Mouse (Mus musculus) Patski (cell line): ENCODE results near the gene Mrpl34. TPM values are rescaled to one million over a fixed set of nuclear protein-coding genes. Genes with fewer than 3 reads are reported as not detected.
A peak's percentile ranks its signal among the peaks of the same experiment; 100 is the strongest.
"Not testable (repeated sequence)": the region's sequence is repeated elsewhere in the genome, so short reads cannot be mapped to it uniquely, and the experiment has no call there.

ENCODE experiments used
- ATAC-seq: fragments of 100-300 bp; one replicate; pipeline ENCODE4 v1.8.0; 2021
- CTCF ChIA-PET: fragments of 350-600 bp; sonication (Branson Sonifier 250); formaldehyde crosslinking; loops from one replicate; lab custom pipeline; 2022; ENCODE audit warnings: inconsistent platforms; lab: Charles Lee
- POLR2A ChIA-PET: fragments of 350-600 bp; sonication (Branson Sonifier 250); formaldehyde crosslinking; loops from one replicate; lab custom pipeline; 2022; ENCODE audit warnings: antibody characterized with exemption, inconsistent platforms; lab: Charles Lee
- DNase-seq: peaks from one replicate; pipeline ENCODE4 v3.0.0-alpha.2; 2011; ENCODE audit warnings: low read depth, low spot score
- H3K27me3 ChIP-seq: fragments of 371-371 bp; one replicate; pipeline ENCODE4 v1.5.1; 2021
- CTCF ChIP-seq: fragments of 100-300 bp; IDR thresholded peaks from one replicate; pipeline ENCODE4 v1.5.1; 2021
- in situ Hi-C: fragments of 300-500 bp; cut with MboI; formaldehyde crosslinking; loops from 3 replicates; pipeline ENCODE4 v1.11.1; 2018; ENCODE audit warnings: low pct_unique_long_range_greater_than_20kb, mixed read lengths
- polyA plus RNA-seq: library from polyadenylated mRNA; unstranded; gene quantifications from one replicate; pipeline ENCODE4 v1.2.3, GENCODE M21; 2021

Mrpl34 gene
- 81.5 TPM for polyA plus RNA-seq

DNA sequence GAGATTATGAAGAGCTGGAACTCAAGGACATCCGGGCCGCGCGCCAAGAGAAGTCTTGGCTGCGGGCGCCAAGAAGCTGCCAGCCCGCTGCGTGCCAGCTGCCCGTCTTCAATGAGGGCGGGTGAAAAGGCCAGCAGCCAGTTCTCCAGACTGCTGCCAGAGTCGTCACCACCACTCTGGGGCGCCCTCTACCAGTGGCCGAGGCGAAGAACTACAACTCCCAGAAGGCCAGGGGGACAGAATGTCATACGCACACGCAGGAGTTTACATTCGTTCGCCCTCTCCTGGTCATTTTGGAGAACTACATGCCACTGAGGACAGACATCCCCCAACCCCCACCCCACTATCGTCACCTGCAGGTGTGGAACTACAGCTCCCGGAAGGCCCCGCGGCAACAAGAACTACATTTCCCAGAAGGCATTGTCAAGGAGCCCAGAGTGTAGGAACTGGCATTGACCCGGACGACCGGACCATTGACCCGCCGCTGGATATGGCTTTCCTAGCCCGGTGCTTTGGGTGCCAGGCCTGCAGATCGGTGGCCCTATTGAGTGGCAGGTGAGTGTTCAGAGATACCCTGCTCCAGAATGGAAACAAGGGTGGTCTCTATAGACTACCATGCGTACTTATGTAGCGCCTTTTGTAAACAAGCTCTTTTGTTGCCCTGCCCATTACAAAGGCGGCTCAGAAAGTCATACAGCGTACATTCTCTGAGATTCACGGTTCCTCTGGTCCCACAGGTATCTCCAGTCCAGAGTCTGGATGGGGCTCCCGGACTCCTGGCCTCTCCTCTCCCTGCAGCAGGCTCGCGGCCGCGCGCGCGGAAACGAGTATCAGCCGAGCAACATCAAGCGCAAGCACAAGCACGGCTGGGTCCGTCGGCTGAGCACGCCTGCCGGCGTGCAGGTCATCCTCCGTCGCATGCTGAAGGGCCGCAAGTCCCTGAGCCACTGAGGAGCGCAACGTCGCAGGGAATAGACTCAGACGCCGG, at the start of gene Mrpl34:
Gene Mrpl34, plus strand, starts transcription at position 447 of the 988 bp plus-strand sequence.
- in situ Hi-C loops, result no loop called here
- CTCF ChIA-PET, result interaction anchor here (0.7 to 3.9 kb wide), 15 partner anchors 13 to 196 kb away, joined by 3 to 29 read pairs (median 4); no protein-coding TSS in a partner anchor

DNA sequence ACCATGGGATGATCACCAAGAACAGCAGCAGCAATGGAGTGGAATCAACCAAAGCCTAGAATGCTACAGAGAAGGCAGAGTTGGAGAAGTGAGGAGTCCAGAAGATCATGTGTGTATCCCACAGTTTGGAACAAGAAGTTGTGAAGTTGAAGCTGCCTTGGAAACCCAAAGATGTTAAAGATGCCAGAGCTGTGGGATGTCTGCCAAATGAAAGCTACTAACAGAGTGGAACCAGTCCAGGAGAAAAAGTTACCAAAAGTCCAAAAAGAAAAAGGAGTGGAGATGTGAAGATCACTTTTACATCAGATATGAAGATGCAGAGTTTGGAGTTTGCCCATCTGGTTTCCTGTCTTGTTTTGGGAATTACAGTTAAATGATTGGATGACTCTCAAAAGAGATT, 42.6 kb upstream of the Mrpl34 start:
- ATAC-seq (no peak), DNase-seq (no peak)
- ChIA-PET CTCF (no interaction called here), POLR2A (no interaction called here)
- H3K27me3 ChIP-seq, result peaks cover 2% of the 10 kb centered on the region
- in situ Hi-C loops, result no loop called here
- TF ChIP-seq CTCF, result no peak

More for the DNA sequence above, at the start of gene Mrpl34:
- POLR2A ChIA-PET, result interaction anchor here (0.8 to 2.6 kb wide), 5 partner anchors 8 to 70 kb away, joined by 3 to 7 read pairs (median 3); no protein-coding TSS in a partner anchor
- DNase-seq (peak; percentile 99), ATAC-seq (peak; percentile 71)
- no peak for TF ChIP-seq CTCF
- no peaks in the 10 kb centered on the region for H3K27me3 ChIP-seq

DNA sequence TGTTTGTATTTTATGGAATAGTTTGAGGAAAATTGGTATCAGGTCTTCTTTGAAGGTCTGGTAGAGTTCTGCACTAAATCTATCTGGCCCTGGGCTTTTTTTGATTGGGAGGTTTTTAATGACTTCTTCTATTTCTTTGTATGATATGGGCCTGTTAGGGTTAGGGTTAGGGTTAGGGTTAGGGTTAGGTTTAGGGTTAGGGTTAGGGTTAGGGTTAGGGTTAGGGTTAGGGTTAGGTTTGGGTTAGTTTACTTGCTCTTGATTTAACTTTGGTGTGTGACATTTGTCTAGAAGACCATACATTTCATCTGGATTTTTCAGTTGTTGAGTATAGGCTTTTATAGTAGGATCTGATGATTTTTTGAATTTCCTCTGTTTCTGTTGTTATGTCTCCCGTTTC, 31.8 kb upstream of the Mrpl34 start:
- CTCF ChIA-PET, DNase-seq, in situ Hi-C loops, ATAC-seq, POLR2A ChIA-PET: not testable (repeated sequence)
- peaks cover 13% of the 10 kb centered on the region for H3K27me3 ChIP-seq

DNA sequence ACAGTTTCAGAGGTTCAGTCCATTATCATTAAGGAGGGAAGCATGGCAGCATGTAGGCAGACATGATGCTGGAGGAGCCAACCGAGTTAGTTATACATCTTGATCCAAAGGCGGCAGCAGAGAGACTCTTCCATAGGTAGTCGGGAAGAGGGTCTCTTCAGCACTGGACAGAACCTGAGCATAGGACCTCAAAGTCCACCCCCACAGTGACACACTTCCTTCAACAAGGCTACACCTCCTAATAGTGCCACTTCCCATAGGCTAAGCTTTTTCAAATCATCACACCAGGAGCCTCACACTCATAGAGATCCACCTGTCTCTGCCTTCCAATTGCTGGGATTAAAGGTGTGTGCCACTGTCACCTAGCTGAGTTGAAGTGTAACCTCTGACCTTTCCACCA, 27.7 kb upstream of the Mrpl34 start:
- POLR2A ChIA-PET, result no interaction called here
- TF ChIP-seq CTCF, result no peak
- ATAC-seq, result no peak
- H3K27me3 ChIP-seq, result peaks cover 13% of the 10 kb centered on the region
- in situ Hi-C loops, result no loop called here
- no peak for DNase-seq
- CTCF ChIA-PET, result interaction anchor here (1.0 kb wide), 1 partner anchor 27 kb away, joined by 3 read pairs; no protein-coding TSS in a partner anchor

DNA sequence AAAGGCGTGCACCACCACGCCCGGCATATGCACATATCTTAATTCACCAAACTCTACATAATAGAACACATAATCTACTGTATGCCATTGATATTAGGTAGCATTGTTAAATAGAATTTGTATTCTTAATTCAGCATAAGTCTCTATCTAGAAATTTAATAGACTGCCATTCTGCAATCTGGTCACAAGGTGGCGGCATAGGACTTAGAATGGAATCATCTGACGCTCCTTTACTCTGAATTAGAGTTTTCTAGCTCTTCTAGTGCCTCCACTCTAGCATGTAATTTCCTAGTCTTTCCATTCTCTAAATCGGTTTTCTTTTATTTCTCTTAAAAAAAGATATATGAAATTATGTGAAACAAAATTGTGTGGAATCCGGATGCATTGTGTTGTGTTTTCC, 23.4 kb upstream of the Mrpl34 start:
- POLR2A ChIA-PET, result no interaction called here
- in situ Hi-C loops, result loop anchor here (5.0 kb wide), 1 partner anchor 81 kb away; no protein-coding TSS in a partner anchor
- TF ChIP-seq CTCF, result no peak
- ATAC-seq (no peak), DNase-seq (peak; percentile 15)
- CTCF ChIA-PET, result interaction anchor here (0.7 to 4.1 kb wide), 8 partner anchors 16 to 89 kb away, joined by 3 to 29 read pairs (median 6); partner anchors contain the start of genes Abhd8 and Mrpl34
- peaks cover 9% of the 10 kb centered on the region for H3K27me3 ChIP-seq

DNA sequence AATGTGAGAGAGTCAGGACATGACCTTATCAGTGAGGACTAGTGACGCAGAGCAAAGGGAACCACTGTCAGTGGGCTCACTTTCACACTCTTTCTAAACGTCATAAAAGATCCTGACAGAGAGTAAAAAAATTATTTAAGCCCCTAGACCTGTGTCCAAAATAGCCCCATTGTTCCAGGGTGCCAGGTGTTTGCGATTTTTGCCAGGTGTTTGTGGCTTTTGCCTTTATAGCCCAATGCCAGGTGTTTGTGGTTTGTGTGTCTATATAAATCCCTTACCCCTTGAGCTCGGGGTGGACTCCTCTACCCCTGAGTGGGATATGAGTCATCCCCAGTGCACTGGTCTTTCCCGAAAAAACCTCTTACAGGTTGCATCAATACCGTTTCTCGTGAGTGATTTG, 19.7 kb upstream of the Mrpl34 start:
- DNase-seq (no peak), ATAC-seq (no peak)
- TF ChIP-seq CTCF, result no peak
- in situ Hi-C loops, result no loop called here
- CTCF ChIA-PET, result interaction anchor here (1.3 to 4.1 kb wide), 2 partner anchors 74 to 85 kb away, joined by 5 to 29 read pairs; no protein-coding TSS in a partner anchor
- POLR2A ChIA-PET, result no interaction called here
- H3K27me3 ChIP-seq, result no peaks in the 10 kb centered on the region

DNA sequence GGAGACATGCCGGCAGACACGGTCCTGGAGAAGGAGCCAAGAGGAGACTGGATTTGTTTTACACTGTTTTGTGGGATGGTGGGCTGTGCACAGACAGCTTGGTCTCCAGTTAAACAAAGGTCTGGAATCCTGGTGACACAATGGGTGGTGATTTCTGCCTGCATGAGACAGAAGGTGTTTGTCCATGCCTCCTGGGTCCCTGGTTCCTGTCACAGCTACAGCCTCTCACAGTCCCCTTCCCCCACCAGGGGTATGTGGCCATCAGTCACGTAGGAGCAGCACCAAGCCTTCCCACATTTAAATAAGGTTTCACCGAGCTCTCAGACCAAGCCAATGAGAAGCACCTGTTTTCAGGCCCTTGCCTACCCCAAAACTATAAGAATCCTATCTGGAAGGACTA, 13.4 kb upstream of the Mrpl34 start:
- ChIA-PET CTCF (no interaction called here), POLR2A (no interaction called here)
- in situ Hi-C loops, result no loop called here
- DNase-seq (no peak), ATAC-seq (no peak)
- peaks cover 4% of the 10 kb centered on the region for H3K27me3 ChIP-seq
- no peak for TF ChIP-seq CTCF

DNA sequence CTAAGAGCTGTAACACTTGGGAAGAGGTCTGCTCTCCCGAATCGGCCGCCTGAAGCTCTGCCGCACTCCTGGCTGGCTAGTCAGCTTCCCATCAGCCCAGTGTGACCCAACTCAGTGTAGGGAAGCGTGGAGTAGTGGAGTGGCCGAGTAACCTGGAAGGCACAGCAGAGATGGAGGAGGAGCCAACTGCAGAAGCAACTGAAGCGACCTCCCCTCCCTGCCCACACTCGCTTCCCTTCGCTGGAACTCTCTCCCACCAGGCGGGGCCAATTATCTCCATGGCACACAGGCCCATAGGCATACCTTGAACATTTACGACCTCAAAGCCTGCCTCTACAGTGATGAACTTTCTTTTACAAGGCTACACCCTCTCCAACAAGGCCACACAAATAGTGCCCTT, 13.0 kb upstream of the Mrpl34 start:
- ChIA-PET POLR2A (no interaction called here), CTCF (interaction anchor here (1.8 kb wide), 1 partner anchor 9 kb away, joined by 6 read pairs; no protein-coding TSS in a partner anchor)
- ATAC-seq (no peak), DNase-seq (no peak)
- peaks cover 4% of the 10 kb centered on the region for H3K27me3 ChIP-seq
- no peak for TF ChIP-seq CTCF
- in situ Hi-C loops, result no loop called here

DNA sequence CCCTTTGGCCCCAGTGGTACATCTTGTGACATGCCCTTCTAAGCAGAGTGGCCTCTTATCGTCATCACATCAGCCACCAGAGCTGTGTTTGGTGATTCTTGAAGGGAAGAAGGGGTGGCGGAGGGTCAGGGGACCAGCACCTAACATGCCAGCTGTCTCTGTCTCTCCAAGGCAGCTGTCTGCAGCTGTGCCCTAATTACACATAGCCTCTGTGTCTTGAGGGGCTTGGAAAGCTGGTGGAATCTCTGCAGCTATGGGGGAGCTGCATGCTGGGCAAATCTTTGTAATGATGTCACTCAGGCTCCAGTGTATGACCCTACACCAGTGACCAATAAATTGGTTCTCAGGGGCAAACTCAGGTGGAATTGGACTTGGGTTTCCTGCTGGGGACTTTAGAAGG, 12.1 kb upstream of the Mrpl34 start:
- H3K27me3 ChIP-seq, result peaks cover 4% of the 10 kb centered on the region
- DNase-seq, result no peak
- no peak for ATAC-seq
- ChIA-PET CTCF (interaction anchor here (1.8 kb wide), 1 partner anchor 10 kb away, joined by 6 read pairs; no protein-coding TSS in a partner anchor), POLR2A (interaction anchor here (2.5 kb wide), 1 partner anchor 11 kb away, joined by 7 read pairs; the partner anchor contains the start of genes Abhd8 and Mrpl34)
- in situ Hi-C loops, result no loop called here
- no peak for TF ChIP-seq CTCF

DNA sequence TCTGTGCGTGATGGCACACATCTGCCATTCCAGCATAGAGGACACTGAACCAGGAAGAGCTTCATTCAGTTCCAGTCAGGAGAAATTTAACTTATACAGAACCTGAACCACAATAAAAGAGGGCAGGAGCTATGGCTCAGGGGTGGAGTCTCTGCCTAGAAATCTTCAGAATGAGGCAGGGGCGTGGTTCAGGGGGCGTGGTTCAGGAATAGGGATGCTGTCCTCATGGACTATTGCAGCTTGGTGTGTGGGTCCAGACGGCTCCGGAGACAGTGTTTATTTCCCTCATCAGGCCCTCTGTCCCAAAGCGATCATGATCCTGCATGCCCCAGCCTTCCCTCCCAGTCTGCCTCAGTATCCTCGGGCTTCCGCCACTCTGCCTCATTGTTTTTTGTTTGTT, 10.1 kb upstream of the Mrpl34 start:
- POLR2A ChIA-PET, result interaction anchor here (2.5 kb wide), 1 partner anchor 9 kb away, joined by 7 read pairs; the partner anchor contains the start of genes Abhd8 and Mrpl34
- in situ Hi-C loops, result no loop called here
- CTCF ChIA-PET, result interaction anchor here (0.7 kb wide), 1 partner anchor 12 kb away, joined by 4 read pairs; no protein-coding TSS in a partner anchor
- peaks cover 4% of the 10 kb centered on the region for H3K27me3 ChIP-seq
- TF ChIP-seq CTCF, result no peak
- ATAC-seq, result no peak
- DNase-seq, result no peak
